Mouse (Mus musculus): ENCODE measurements around the gene Gpha2. TPM values are rescaled to one million over a fixed set of nuclear protein-coding genes. Genes with fewer than 3 reads are reported as not detected.

Gpha2 gene
- polyA plus RNA-seq, 1 experiment from 2014 or later = 0.41 TPM

- Histone ChIP-seq H3K27ac (no peak overlapping the region), H3K36me3 (0 out of 2 replicates have a peak, but pooled peaks cover 12% of the 10 kb centered on the region), H3K9me3 (no peaks in the 10 kb centered on the region), H3K4me2 (replicated peaks) (no peak overlapping the region), H3K9ac (no peak overlapping the region), H3K4me1 (replicated peaks) (peaks cover 19% of the 10 kb centered on the region), H3K4me3 (replicated peaks) (no peak overlapping the region), H3K27me3 (replicated peaks) (no peaks in the 10 kb centered on the region)
- ATAC-seq = no peak
- 91% methylated on average over 16 of the region's 16 CpGs for WGBS
Measured at GRCm38 (mm10) chr19:6233647-6234046, 7.5 kb downstream of the Gpha2 start.

GRCm38 (mm10) chr19:6234337-6235083 lies 8.3 kb downstream of the Gpha2 start:
- Histone ChIP-seq H3K4me1 (replicated peaks) (peaks cover 19% of the 10 kb centered on the region), H3K27ac (no peak overlapping the region), H3K9me3 (no peaks in the 10 kb centered on the region), H3K9ac (peak overlapping the region; percentile 78), H3K36me3 (0 out of 2 replicates have a peak, but pooled peaks cover 12% of the 10 kb centered on the region), H3K4me2 (replicated peaks) (peak overlapping the region; percentile 85), H3K4me3 (replicated peaks) (peak overlapping the region; percentile 76), H3K27me3 (replicated peaks) (no peaks in the 10 kb centered on the region)
- no peak for ATAC-seq
- 60% methylated on average over 11 of the region's 11 CpGs for WGBS

- H3K9ac ChIP-seq = peak within 1 kb of the TSS; percentile 78
- 0 out of 2 replicates have a peak, but pooled peaks cover 7% of the 10 kb centered on the region for H3K36me3 ChIP-seq
- peaks cover 26% of the 10 kb centered on the region for H3K4me1 ChIP-seq (replicated peaks)
- ATAC-seq = peak; percentile 96
- H3K4me3 ChIP-seq (replicated peaks) = peak within 1 kb of the TSS; percentile 76
- H3K27me3 ChIP-seq (replicated peaks) = no peaks in the 10 kb centered on the region
- H3K9me3 ChIP-seq = no peaks in the 10 kb centered on the region
- 3% methylated on average over 48 of the region's 48 CpGs for WGBS
- peak within 1 kb of the TSS; percentile 85 for H3K4me2 ChIP-seq (replicated peaks)
- H3K27ac ChIP-seq = peak within 1 kb of the TSS; percentile 98
Measured at GRCm38 (mm10) chr19:6235084-6236052, 9.2 kb downstream of the Gpha2 start, which contains the start of gene Ppp2r5b. Gene Ppp2r5b (minus strand): TSS chr19:6235872.

- Histone ChIP-seq H3K9ac (peak overlapping the region; percentile 78), H3K36me3 (0 out of 2 replicates have a peak, but pooled peaks cover 2% of the 10 kb centered on the region), H3K4me2 (replicated peaks) (peak overlapping the region; percentile 85), H3K9me3 (no peaks in the 10 kb centered on the region), H3K27ac (peak overlapping the region; percentile 98), H3K4me3 (replicated peaks) (peak overlapping the region; percentile 76), H3K4me1 (replicated peaks) (peaks cover 26% of the 10 kb centered on the region), H3K27me3 (replicated peaks) (no peaks in the 10 kb centered on the region)
- 2% methylated on average over 9 of the region's 9 CpGs for WGBS
- peak; percentile 92 for ATAC-seq
Measured at GRCm38 (mm10) chr19:6236053-6236441, 9.9 kb downstream of the Gpha2 start.

GRCm38 (mm10) chr19:6236842-6237241 lies 10.7 kb downstream of the Gpha2 start:
- Histone ChIP-seq H3K27ac (0 out of 2 replicates have a peak overlapping the region, but pooled peaks have one; percentile 98), H3K4me2 (replicated peaks) (no peak overlapping the region), H3K4me1 (replicated peaks) (peaks cover 26% of the 10 kb centered on the region), H3K9me3 (no peaks in the 10 kb centered on the region), H3K9ac (no peak overlapping the region), H3K36me3 (0 out of 2 replicates have a peak, but pooled peaks cover 2% of the 10 kb centered on the region), H3K27me3 (replicated peaks) (no peaks in the 10 kb centered on the region), H3K4me3 (replicated peaks) (no peak overlapping the region)
- 67% methylated on average over 7 of the region's 7 CpGs for WGBS
- no peak for ATAC-seq

GRCm38 (mm10) chr19:6238740-6239139 lies 12.6 kb downstream of the Gpha2 start:
- H3K9me3 ChIP-seq = no peaks in the 10 kb centered on the region
- no peak overlapping the region for H3K4me2 ChIP-seq (replicated peaks)
- H3K4me1 ChIP-seq (replicated peaks) = peaks cover 39% of the 10 kb centered on the region
- no peaks in the 10 kb centered on the region for H3K27me3 ChIP-seq (replicated peaks)
- no peak for ATAC-seq
- no peak overlapping the region for H3K9ac ChIP-seq
- H3K36me3 ChIP-seq = no peaks in the 10 kb centered on the region
- no peak overlapping the region for H3K27ac ChIP-seq
- H3K4me3 ChIP-seq (replicated peaks) = no peak overlapping the region

GRCm38 (mm10) chr19:6240136-6240535 lies 14.0 kb downstream of the Gpha2 start:
- Histone ChIP-seq H3K4me3 (replicated peaks) (no peak overlapping the region), H3K9me3 (no peaks in the 10 kb centered on the region), H3K27me3 (replicated peaks) (no peaks in the 10 kb centered on the region), H3K36me3 (0 out of 2 replicates have a peak, but pooled peaks cover 4% of the 10 kb centered on the region), H3K4me1 (replicated peaks) (peaks cover 31% of the 10 kb centered on the region), H3K9ac (no peak overlapping the region), H3K4me2 (replicated peaks) (no peak overlapping the region), H3K27ac (no peak overlapping the region; the same call in 1 of the 2 replicates)
- ATAC-seq = no peak
- WGBS = 38% methylated on average over 1 of the region's 1 CpGs

GRCm38 (mm10) chr19:6240725-6241124 lies 14.5 kb downstream of the Gpha2 start:
- H3K4me3 ChIP-seq (replicated peaks) = no peak overlapping the region
- 28% methylated on average over 5 of the region's 5 CpGs for WGBS

GRCm38 (mm10) chr19:6241274-6242107 lies 15.3 kb downstream of the Gpha2 start, which contains the start of gene Atg2a:
Gene Atg2a (plus strand): TSS chr19:6241668.
- WGBS = under 1% methylated on average over 55 of the region's 55 CpGs
- H3K27me3 ChIP-seq (replicated peaks) = no peaks in the 10 kb centered on the region
- peak within 1 kb of the TSS; percentile 91 for H3K4me2 ChIP-seq (replicated peaks)
- no peaks in the 10 kb centered on the region for H3K9me3 ChIP-seq
- peaks cover 14% of the 10 kb centered on the region for H3K36me3 ChIP-seq
- H3K27ac ChIP-seq = peak within 1 kb of the TSS; percentile 81
- peak within 1 kb of the TSS; percentile 74 for H3K4me3 ChIP-seq (replicated peaks)
- peak; percentile 95 for ATAC-seq
- H3K9ac ChIP-seq = peak within 1 kb of the TSS; percentile 92
- H3K4me1 ChIP-seq (replicated peaks) = peaks cover 25% of the 10 kb centered on the region

More at GRCm38 (mm10) chr19:6240725-6241124, 14.5 kb downstream of the Gpha2 start:
- Histone ChIP-seq H3K36me3 (peaks cover 7% of the 10 kb centered on the region), H3K4me1 (replicated peaks) (peaks cover 28% of the 10 kb centered on the region), H3K27ac (0 out of 2 replicates have a peak overlapping the region, but pooled peaks have one; percentile 36), H3K4me2 (replicated peaks) (peak overlapping the region; percentile 36; the same call in 1 of the 2 replicates), H3K27me3 (replicated peaks) (no peaks in the 10 kb centered on the region), H3K9ac (no peak overlapping the region), H3K9me3 (no peaks in the 10 kb centered on the region)
- ATAC-seq = no peak

- Histone ChIP-seq H3K4me1 (replicated peaks) (peaks cover 19% of the 10 kb centered on the region), H3K9ac (peak overlapping the region; percentile 92), H3K4me3 (replicated peaks) (peak overlapping the region; percentile 74), H3K4me2 (replicated peaks) (peak overlapping the region; percentile 91), H3K27ac (peak overlapping the region; percentile 81; the same call in 1 of the 2 replicates), H3K9me3 (no peaks in the 10 kb centered on the region), H3K36me3 (peaks cover 20% of the 10 kb centered on the region), H3K27me3 (replicated peaks) (no peaks in the 10 kb centered on the region)
- ATAC-seq = peak; percentile 19
- WGBS = 0% methylated on average over 4 of the region's 4 CpGs
Measured at GRCm38 (mm10) chr19:6242281-6242680, 16.1 kb downstream of the Gpha2 start.

GRCm38 (mm10) chr19:6243226-6243625 lies 17.0 kb downstream of the Gpha2 start:
- Histone ChIP-seq H3K9ac (no peak overlapping the region), H3K27ac (no peak overlapping the region), H3K27me3 (replicated peaks) (no peaks in the 10 kb centered on the region), H3K9me3 (no peaks in the 10 kb centered on the region), H3K4me2 (replicated peaks) (peak overlapping the region; percentile 91), H3K4me1 (replicated peaks) (peaks cover 19% of the 10 kb centered on the region), H3K36me3 (peaks cover 25% of the 10 kb centered on the region), H3K4me3 (replicated peaks) (0 out of 2 replicates have a peak overlapping the region, but pooled peaks have one; percentile 6)
- WGBS = 75% methylated on average over 5 of the region's 5 CpGs
- ATAC-seq = no peak

Data from intestine, embryonic 15.5 days (tissue).